ENCODE assay signal across 8 mouse cellular contexts in the genomic region with DNA sequence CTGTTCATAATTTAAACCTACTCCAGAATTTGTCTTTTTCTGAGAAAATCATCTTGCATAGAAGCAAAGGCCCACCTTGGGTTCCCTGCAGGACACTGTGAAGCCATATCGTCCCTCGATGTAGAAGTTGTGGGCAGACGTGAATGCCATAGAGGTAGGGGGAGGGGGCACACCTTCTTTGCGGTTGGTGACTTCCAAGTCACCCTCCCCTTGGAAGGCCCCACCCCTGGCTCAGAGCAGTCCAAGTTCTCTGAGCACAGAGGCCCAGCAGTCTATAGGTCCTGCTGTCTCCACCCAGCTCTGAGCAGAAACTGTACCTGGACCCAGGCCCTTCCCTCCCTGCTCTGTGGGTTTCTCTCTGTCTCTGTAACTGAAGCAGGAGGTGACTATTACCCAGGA. TPM values are rescaled to one million over a fixed set of nuclear protein-coding genes. Genes with fewer than 3 reads are reported as not detected.
DNase-seq lines count a peak whose midpoint lies in the region; ATAC-seq lines count a peak whose summit lies in the region.

No protein-coding gene starts in this region.

- DNase-seq in forebrain, embryonic 11.5 days (ENCODE audit: low spot score), result no peak
- DNase-seq in neural tube, embryonic 10.5 days (ENCODE audit: extremely low spot score, low spot score), result no peak
- no peak for DNase-seq in left cerebral cortex, postnatal 36 days (ENCODE audit: low spot score in 2 of 2)
- DNase-seq in kidney, postnatal 10 days, result no peak

- H3K4me1 ChIP-seq in forebrain, embryonic 13.5 days, result peaks cover 11% of the 10 kb centered on the region
- H3K4me1 ChIP-seq in forebrain, embryonic 11.5 days (replicated peaks; ENCODE audit: control insufficient read depth, insufficient read depth, low read length), result 0 out of 2 replicates have a peak, but pooled peaks cover 2% of the 10 kb centered on the region
- peaks cover 8% of the 10 kb centered on the region for H3K4me1 ChIP-seq in neural tube, embryonic 12.5 days
- H3K4me1 ChIP-seq in intestine, embryonic 15.5 days (replicated peaks), result peaks cover 12% of the 10 kb centered on the region
- peaks cover 30% of the 10 kb centered on the region for H3K4me1 ChIP-seq in stomach, embryonic 15.5 days

- no peak overlapping the region for H3K27ac ChIP-seq in forebrain, embryonic 13.5 days
- no peak overlapping the region for H3K27ac ChIP-seq in forebrain, embryonic 11.5 days (ENCODE audit: low read depth, low read length)
- H3K27ac ChIP-seq in neural tube, embryonic 12.5 days, result no peak overlapping the region
- H3K27ac ChIP-seq in intestine, embryonic 15.5 days, result no peak overlapping the region
- 0 out of 2 replicates have a peak overlapping the region, but pooled peaks have one; percentile 1 for H3K27ac ChIP-seq in stomach, embryonic 15.5 days

- intact Hi-C loops in left cerebral cortex, postnatal 36 days (cut with DNase I), result loop anchor here (1.0 to 10.0 kb wide), 4 partner anchors 220 to 413 kb away; a partner anchor contains a TSS

- WGBS in forebrain, embryonic 13.5 days, result 37% methylated on average over 4 of the region's 4 CpGs
- WGBS in forebrain, embryonic 11.5 days, result 39% methylated on average over 4 of the region's 4 CpGs
- 40% methylated on average over 4 of the region's 4 CpGs for WGBS in neural tube, embryonic 12.5 days
- 17% methylated on average over 4 of the region's 4 CpGs for WGBS in intestine, embryonic 15.5 days
- WGBS in stomach, embryonic 15.5 days, result 21% methylated on average over 4 of the region's 4 CpGs

- H3K9ac ChIP-seq in forebrain, embryonic 13.5 days, result no peak overlapping the region
- H3K9ac ChIP-seq in forebrain, embryonic 11.5 days (ENCODE audit: low read length), result no peak overlapping the region
- no peak overlapping the region for H3K9ac ChIP-seq in neural tube, embryonic 12.5 days
- no peak overlapping the region for H3K9ac ChIP-seq in intestine, embryonic 15.5 days
- H3K9ac ChIP-seq in stomach, embryonic 15.5 days, result no peak overlapping the region

- ATAC-seq in forebrain, embryonic 13.5 days, result peak; percentile 48; the same call in 1 of the 2 replicates
- ATAC-seq in forebrain, embryonic 11.5 days (replicated peaks; ENCODE audit: low FRiP score), result no peak
- ATAC-seq in neural tube, embryonic 12.5 days (ENCODE audit: low FRiP score, low read depth), result peak; percentile 54; the same call in 1 of the 2 replicates
- ATAC-seq in intestine, embryonic 15.5 days, result peak; percentile 51; the same call in 1 of the 2 replicates
- ATAC-seq in stomach, embryonic 15.5 days (ENCODE audit: insufficient read depth, low FRiP score, low read depth), result no peak

- H3K27me3 ChIP-seq in forebrain, embryonic 13.5 days, result no peaks in the 10 kb centered on the region
- no peaks in the 10 kb centered on the region for H3K27me3 ChIP-seq in forebrain, embryonic 11.5 days (ENCODE audit: control insufficient read depth, insufficient read depth, low read length)
- H3K27me3 ChIP-seq in neural tube, embryonic 12.5 days (replicated peaks), result no peaks in the 10 kb centered on the region
- H3K27me3 ChIP-seq in intestine, embryonic 15.5 days (replicated peaks), result no peaks in the 10 kb centered on the region
- H3K27me3 ChIP-seq in stomach, embryonic 15.5 days (replicated peaks), result no peaks in the 10 kb centered on the region

- H3K4me3 ChIP-seq in forebrain, embryonic 13.5 days, result no peak overlapping the region
- no peak overlapping the region for H3K4me3 ChIP-seq in forebrain, embryonic 11.5 days (ENCODE audit: low read depth, low read length)
- H3K4me3 ChIP-seq in neural tube, embryonic 12.5 days, result no peak overlapping the region
- no peak overlapping the region for H3K4me3 ChIP-seq in intestine, embryonic 15.5 days (replicated peaks)
- H3K4me3 ChIP-seq in stomach, embryonic 15.5 days (replicated peaks), result no peak overlapping the region

- no peaks in the 10 kb centered on the region for H3K9me3 ChIP-seq in forebrain, embryonic 13.5 days (replicated peaks)
- H3K9me3 ChIP-seq in forebrain, embryonic 11.5 days (ENCODE audit: control insufficient read depth, low read length), result no peaks in the 10 kb centered on the region
- H3K9me3 ChIP-seq in neural tube, embryonic 12.5 days, result no peaks in the 10 kb centered on the region
- no peaks in the 10 kb centered on the region for H3K9me3 ChIP-seq in intestine, embryonic 15.5 days
- no peaks in the 10 kb centered on the region for H3K9me3 ChIP-seq in stomach, embryonic 15.5 days

- H3K4me2 ChIP-seq in forebrain, embryonic 13.5 days, result no peak overlapping the region
- no peak overlapping the region for H3K4me2 ChIP-seq in forebrain, embryonic 11.5 days (ENCODE audit: low read depth, low read length, severe bottlenecking)
- H3K4me2 ChIP-seq in neural tube, embryonic 12.5 days (replicated peaks), result no peak overlapping the region
- H3K4me2 ChIP-seq in intestine, embryonic 15.5 days (replicated peaks), result no peak overlapping the region
- no peak overlapping the region for H3K4me2 ChIP-seq in stomach, embryonic 15.5 days

- H3K36me3 ChIP-seq in forebrain, embryonic 13.5 days (ENCODE audit: poor library complexity, severe bottlenecking), result no peaks in the 10 kb centered on the region
- no peaks in the 10 kb centered on the region for H3K36me3 ChIP-seq in forebrain, embryonic 11.5 days (ENCODE audit: control insufficient read depth, insufficient read depth, low read length)
- no peaks in the 10 kb centered on the region for H3K36me3 ChIP-seq in neural tube, embryonic 12.5 days
- H3K36me3 ChIP-seq in intestine, embryonic 15.5 days, result no peaks in the 10 kb centered on the region
- H3K36me3 ChIP-seq in stomach, embryonic 15.5 days, result no peaks in the 10 kb centered on the region

RNA-seq across cellular contexts. Expression of a gene that starts 2.6 kb away (rescaled TPM):
- 0.14 and 0.18 TPM in 2 replicates for polyA plus RNA-seq in forebrain, embryonic 13.5 days (2015; fragmentation: Nextera tagmentation; extraction: Ambion mirVana)
- 0.12 and 0.20 TPM in 2 replicates for polyA plus RNA-seq in forebrain, embryonic 11.5 days (2014; fragmentation: Nextera tagmentation; extraction: Ambion mirVana)
- polyA plus RNA-seq in neural tube, embryonic 12.5 days (2016; fragmentation: Nextera tagmentation; extraction: Ambion mirVana), result 0.09 and 0.19 TPM in 2 replicates
- 0.21 and 0.30 TPM in 2 replicates for polyA plus RNA-seq in intestine, embryonic 15.5 days (2015; fragmentation: Nextera tagmentation; extraction: Ambion mirVana)
- polyA plus RNA-seq in stomach, embryonic 15.5 days (2015; fragmentation: Nextera tagmentation; extraction: Ambion mirVana), result 0.40 and 0.43 TPM in 2 replicates
- not detected for total RNA-seq in left cerebral cortex, postnatal 36 days (2021)

RNA-seq across cellular contexts. Expression of a gene that starts 59.3 kb away (rescaled TPM):
- 17.3 and 17.9 TPM in 2 replicates for polyA plus RNA-seq in forebrain, embryonic 13.5 days (2015; fragmentation: Nextera tagmentation; extraction: Ambion mirVana)
- polyA plus RNA-seq in forebrain, embryonic 11.5 days (2014; fragmentation: Nextera tagmentation; extraction: Ambion mirVana), result 17.4 and 18.8 TPM in 2 replicates
- polyA plus RNA-seq in neural tube, embryonic 12.5 days (2016; fragmentation: Nextera tagmentation; extraction: Ambion mirVana), result 16.4 and 20.9 TPM in 2 replicates
- 22.5 and 23.4 TPM in 2 replicates for polyA plus RNA-seq in intestine, embryonic 15.5 days (2015; fragmentation: Nextera tagmentation; extraction: Ambion mirVana)
- 24.8 and 27.8 TPM in 2 replicates for polyA plus RNA-seq in stomach, embryonic 15.5 days (2015; fragmentation: Nextera tagmentation; extraction: Ambion mirVana)
- total RNA-seq in left cerebral cortex, postnatal 36 days (2021), result 10 to 100 TPM; 48.1 to 52.9 TPM

Comparison
In these comparisons a context has a peak if more than half of its experiments do, and no peak if none do; other contexts are left out.
1. ATAC-seq: peak in forebrain, embryonic 13.5 days (single experiment), neural tube, embryonic 12.5 days (single experiment) and intestine, embryonic 15.5 days (single experiment); none in forebrain, embryonic 11.5 days (single experiment) and stomach, embryonic 15.5 days (single experiment).